In the genomic region with DNA sequence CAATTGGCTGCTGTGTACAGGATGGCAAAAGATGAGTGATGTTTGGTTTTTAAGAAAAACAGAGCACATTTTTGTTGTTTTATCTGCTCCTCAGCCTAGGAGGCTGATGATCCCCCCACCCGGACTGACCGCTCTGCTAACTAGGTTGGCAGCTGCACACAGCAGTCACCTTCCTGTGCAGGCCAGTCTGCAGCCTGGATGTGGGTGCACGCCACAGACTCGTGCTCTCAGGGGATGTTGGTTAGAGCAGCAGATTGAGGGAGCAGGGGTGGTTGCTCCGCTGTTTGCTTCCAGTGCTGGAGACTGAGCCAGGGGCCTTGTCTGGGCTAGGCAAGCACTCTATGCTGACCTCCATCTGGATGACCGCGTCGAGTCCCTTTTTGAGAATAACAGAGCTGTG, we compare ENCODE assay signal across 26 mouse cellular contexts. TPM values are rescaled to one million over a fixed set of nuclear protein-coding genes. Genes with fewer than 3 reads are reported as not detected.
A peak's percentile ranks its signal among the peaks of the same experiment; 100 is the strongest.
DNase-seq lines count a peak whose midpoint lies in the region; ATAC-seq and TF ChIP-seq lines count a peak whose summit lies in the region.
"Had no signal": no experiment of that assay in that cellular context is flagged by ENCODE, and none has a peak within 500 bp of the region (broad histone marks: within the 10 kb centered on the region; RNA-seq: fewer than 3 reads in every experiment).

No protein-coding gene starts in this region.

- H3K27me3 ChIP-seq in megakaryocyte, embryonic 14.5 days (replicated peaks), result no peaks in the 10 kb centered on the region
- no peaks in the 10 kb centered on the region; the same call in 1 of the 2 replicates for H3K27me3 ChIP-seq in E14TG2a.4 (ENCODE audit: insufficient read depth, low read length)
- no peaks in the 10 kb centered on the region for H3K27me3 ChIP-seq in kidney, embryonic 16.5 days (ENCODE audit: insufficient read depth, low read length)
- H3K27me3 ChIP-seq: forebrain, embryonic 12.5 days; heart, embryonic 13.5 days; limb, embryonic 15.5 days; liver, embryonic 15.5 days; midbrain, embryonic 15.5 days; Patski had no signal

- no peak for ATAC-seq in megakaryocyte, adult 5-6 weeks (ENCODE audit: poor library complexity, severe bottlenecking)
- no peak for ATAC-seq in kidney, embryonic 16.5 days (ENCODE audit: low FRiP score, low TSS enrichment)
- ATAC-seq: activated CD4-positive, CD25-positive, alpha-beta regulatory T cell, adult 4 months; hindbrain, postnatal 0 days; intestine, postnatal 0 days; lung, postnatal 0 days; midbrain, embryonic 15.5 days; Patski had no signal

- peak; percentile 63 for DNase-seq in thymus, postnatal 14 days
- DNase-seq in gastrocnemius, postnatal 14 days, result no peak
- DNase-seq in urinary bladder, adult 18-20 months (ENCODE audit: low spot score in 2 of 2), result no peak
- DNase-seq: adrenal gland, postnatal 10 days; cerebellum, postnatal 25 days; gastrocnemius, adult 2 months; heart, adult 11 months; heart, postnatal 4 days; layer of hippocampus, postnatal 36 days had no signal

- WGBS in bone marrow, adult 2 months, result 52% methylated on average over 8 of the region's 8 CpGs
- 87% methylated on average over 8 of the region's 8 CpGs for WGBS in kidney, embryonic 16.5 days

- TF ChIP-seq CTCF in E14TG2a.4 (conservative IDR thresholded peaks at IDR 0.05; ENCODE audit: low read length), result no peak
- TF ChIP-seq CTCF in bone marrow, adult 2 months (IDR thresholded peaks at IDR 0.05; ENCODE audit: control insufficient read depth, insufficient read depth, low read length), result no peak

- TF ChIP-seq POLR2A in bone marrow, adult 2 months (IDR thresholded peaks at IDR 0.05; ENCODE audit: borderline replicate concordance, control insufficient read depth, low read depth, low read length), result no peak

- intact Hi-C loops in gastrocnemius, postnatal 14 days (cut with DNase I; ENCODE audit: low total_unique reads), result no loop called here

- H3K9ac ChIP-seq in kidney, embryonic 16.5 days (replicated peaks; ENCODE audit: low read length), result no peak overlapping the region
- H3K9ac ChIP-seq: forebrain, embryonic 12.5 days; heart, embryonic 13.5 days; limb, embryonic 15.5 days; liver, embryonic 15.5 days; midbrain, embryonic 15.5 days had no signal

- peak overlapping the region; percentile 25; the same call in 1 of the 2 replicates for H3K27ac ChIP-seq in bone marrow, adult 2 months (ENCODE audit: control insufficient read depth, insufficient read depth, low read depth, low read length, poor library complexity)
- no peak overlapping the region for H3K27ac ChIP-seq in kidney, embryonic 16.5 days (ENCODE audit: low read length)
- H3K27ac ChIP-seq: embryonic facial prominence, embryonic 10.5 days; forebrain, embryonic 12.5 days; gastrocnemius, adult 2 months; heart, embryonic 13.5 days; hindbrain, postnatal 0 days; kidney, postnatal 0 days; limb, embryonic 15.5 days; liver, embryonic 15.5 days; midbrain, embryonic 15.5 days had no signal

- H3K36me3 ChIP-seq in megakaryocyte, embryonic 14.5 days (replicated peaks; ENCODE audit: low read length), result peaks cover 47% of the 10 kb centered on the region
- peaks cover 18% of the 10 kb centered on the region for H3K36me3 ChIP-seq in E14TG2a.4 (ENCODE audit: insufficient read depth, low read length)
- peaks cover 10% of the 10 kb centered on the region; the same call in 1 of the 2 replicates for H3K36me3 ChIP-seq in kidney, embryonic 16.5 days (ENCODE audit: insufficient read depth, low read length)

- no peak overlapping the region for H3K4me2 ChIP-seq in kidney, embryonic 16.5 days (replicated peaks; ENCODE audit: low read depth, low read length)
- H3K4me2 ChIP-seq: forebrain, embryonic 12.5 days; heart, embryonic 13.5 days; limb, embryonic 15.5 days; liver, embryonic 15.5 days; midbrain, embryonic 15.5 days had no signal

- H3K4me3 ChIP-seq in megakaryocyte, embryonic 14.5 days (replicated peaks), result peak overlapping the region; percentile 57
- peak overlapping the region; percentile 27; the same call in 1 of the 2 replicates for H3K4me3 ChIP-seq in E14TG2a.4 (replicated peaks; ENCODE audit: low read length)
- H3K4me3 ChIP-seq in bone marrow, adult 2 months (replicated peaks; ENCODE audit: control insufficient read depth, low read depth, low read length), result peak overlapping the region; percentile 27
- H3K4me3 ChIP-seq in kidney, embryonic 16.5 days (ENCODE audit: low read length), result no peak overlapping the region
- H3K4me3 ChIP-seq: embryonic facial prominence, embryonic 10.5 days; forebrain, embryonic 12.5 days; gastrocnemius, adult 2 months; heart, embryonic 13.5 days; limb, embryonic 15.5 days; liver, embryonic 15.5 days; midbrain, embryonic 15.5 days had no signal

- H3K9me3 ChIP-seq in megakaryocyte, embryonic 14.5 days, result no peaks in the 10 kb centered on the region
- H3K9me3 ChIP-seq in E14TG2a.4 (ENCODE audit: low read length), result no peaks in the 10 kb centered on the region
- H3K9me3 ChIP-seq in kidney, embryonic 16.5 days (ENCODE audit: low read length), result no peaks in the 10 kb centered on the region
- H3K9me3 ChIP-seq: embryonic facial prominence, embryonic 10.5 days; forebrain, embryonic 12.5 days; heart, embryonic 13.5 days; limb, embryonic 15.5 days; liver, embryonic 15.5 days; midbrain, embryonic 15.5 days had no signal

- H3K4me1 ChIP-seq in megakaryocyte, embryonic 14.5 days, result peaks cover 42% of the 10 kb centered on the region
- H3K4me1 ChIP-seq in E14TG2a.4 (replicated peaks; ENCODE audit: low read depth, low read length), result peaks cover 74% of the 10 kb centered on the region
- peaks cover 5% of the 10 kb centered on the region for H3K4me1 ChIP-seq in bone marrow, adult 2 months (ENCODE audit: control insufficient read depth, insufficient read depth, low read length)
- peaks cover 10% of the 10 kb centered on the region for H3K4me1 ChIP-seq in kidney, embryonic 16.5 days (ENCODE audit: insufficient read depth, low read length)

RNA-seq across cellular contexts. Expression of a gene that starts 4.7 kb away (rescaled TPM):
- polyA plus RNA-seq in megakaryocyte, embryonic 14.5 days (2012; ENCODE audit: insufficient read depth, low replicate concordance), result 99.9 and 118 TPM in 2 replicates
- 169 and 170 TPM in 2 replicates for total RNA-seq in megakaryocyte, adult 5-6 weeks (2015)
- total RNA-seq in megakaryocyte, adult 5-6 weeks (2017), result 204 and 225 TPM in 2 replicates
- 60.5 and 99.2 TPM in 2 replicates for polyA plus RNA-seq in bone marrow, adult 2 months (2011; ENCODE audit: insufficient read depth, insufficient read length, low replicate concordance, missing spikeins)
- polyA plus RNA-seq in kidney, embryonic 16.5 days (2015; fragmentation: Nextera tagmentation; extraction: Ambion mirVana), result 15.6 and 33.9 TPM in 2 replicates
- total RNA-seq in gastrocnemius, postnatal 14 days (2021), result 10 to 100 TPM; 29.9 to 30.1 TPM

RNA-seq across cellular contexts. Expression of a gene that starts 5.5 kb away (rescaled TPM):
- polyA plus RNA-seq in megakaryocyte, embryonic 14.5 days (2012; ENCODE audit: insufficient read depth, low replicate concordance), result 48.3 and 136 TPM in 2 replicates
- 93.8 and 97.0 TPM in 2 replicates for total RNA-seq in megakaryocyte, adult 5-6 weeks (2015)
- 87.1 and 107 TPM in 2 replicates for total RNA-seq in megakaryocyte, adult 5-6 weeks (2017)
- 33.6 and 52.4 TPM in 2 replicates for polyA plus RNA-seq in bone marrow, adult 2 months (2011; ENCODE audit: insufficient read depth, insufficient read length, low replicate concordance, missing spikeins)
- polyA plus RNA-seq in kidney, embryonic 16.5 days (2015; fragmentation: Nextera tagmentation; extraction: Ambion mirVana), result 45.7 and 50.1 TPM in 2 replicates
- total RNA-seq in gastrocnemius, postnatal 14 days (2021), result 10 to 100 TPM; 19.8 to 25.8 TPM

RNA-seq across cellular contexts. Expression of a gene that starts 53.5 kb away (rescaled TPM):
- polyA plus RNA-seq in megakaryocyte, embryonic 14.5 days (2012; ENCODE audit: insufficient read depth, low replicate concordance), result 24.5 and 89.4 TPM in 2 replicates
- 30.6 and 45.3 TPM in 2 replicates for total RNA-seq in megakaryocyte, adult 5-6 weeks (2015)
- 19.1 and 24.0 TPM in 2 replicates for total RNA-seq in megakaryocyte, adult 5-6 weeks (2017)
- 16.9 and 25.3 TPM in 2 replicates for polyA plus RNA-seq in bone marrow, adult 2 months (2011; ENCODE audit: insufficient read depth, insufficient read length, low replicate concordance, missing spikeins)
- polyA plus RNA-seq in kidney, embryonic 16.5 days (2015; fragmentation: Nextera tagmentation; extraction: Ambion mirVana), result 105 and 111 TPM in 2 replicates
- total RNA-seq in gastrocnemius, postnatal 14 days (2021), result 10 to 100 TPM in 1 of 2 experiments, 1 to 10 TPM in 1; 9.4 to 10.5 TPM
